Mouse (Mus musculus) liver, embryonic 14.5 days (tissue): ENCODE results near the gene Tac4. TPM values are rescaled to one million over a fixed set of nuclear protein-coding genes. Genes with fewer than 3 reads are reported as not detected.

ENCODE experiments used
- ATAC-seq: fragments of 200-750 bp; cut with Nextera tagmentation; 2 replicates; pipeline ENCODE4 v1.8.0; 2017; ENCODE audit warnings: moderate number of reproducible peaks, mild to moderate bottlenecking, moderate library complexity; ENCODE audit not compliant: insufficient read depth
- DNase-seq, 3 experiments: peaks; one replicate each; pipeline ENCODE4 v3.0.0-alpha.2; 2012 to 2013; ENCODE audit warnings: low read depth in 3 of 3, low spot score in 3 of 3
- H3K27ac ChIP-seq: fragments of 300-500 bp; sonication (generic); 2 replicates; pipeline ENCODE4 v1.5.1; 2014; ENCODE audit warnings: moderate library complexity, mild to moderate bottlenecking, control low read depth, inconsistent platforms
- H3K27me3 ChIP-seq: fragments of 300-500 bp; sonication (generic); 2 replicates; pipeline ENCODE4 v1.6.1; 2014; ENCODE audit warnings: mild to moderate bottlenecking, low read length, moderate library complexity; ENCODE audit not compliant: control insufficient read depth, insufficient read depth
- H3K36me3 ChIP-seq: fragments of 300-500 bp; sonication (generic); replicated peaks from 2 replicates; pipeline ENCODE4 v1.6.1; 2014; ENCODE audit warnings: low read depth; ENCODE audit not compliant: control insufficient read depth, insufficient read depth
- H3K4me1 ChIP-seq, 2 experiments: fragments of 200-500 bp in 1 of 2; fragments of 300-500 bp in 1 of 2; sonication (generic) in 1 of 2; replicated peaks; 2 replicates each; pipeline ENCODE4 v1.6.1; 2012 to 2014; ENCODE audit warnings: antibody characterized with exemption in 1 of 2, inconsistent platforms in 1 of 2, low read length in 1 of 2; ENCODE audit not compliant: control insufficient read depth in 2 of 2, insufficient read depth in 2 of 2
- H3K4me2 ChIP-seq: fragments of 300-500 bp; sonication (generic); 2 replicates; pipeline ENCODE4 v1.6.1; 2014; ENCODE audit warnings: low read depth, mild to moderate bottlenecking, control low read depth, moderate library complexity
- H3K4me3 ChIP-seq, 2 experiments: fragments of 200-500 bp in 1 of 2; fragments of 300-500 bp in 1 of 2; sonication (generic) in 1 of 2; 2 replicates each; pipeline ENCODE4 v1.5.1; 2012 to 2014; ENCODE audit warnings: low read depth in 2 of 2, low read length in 2 of 2, mild to moderate bottlenecking in 2 of 2, control low read depth in 1 of 2, inconsistent platforms in 1 of 2, moderate library complexity in 1 of 2; ENCODE audit not compliant: insufficient read depth in 1 of 2
- H3K9ac ChIP-seq: fragments of 300-500 bp; sonication (generic); replicated peaks from 2 replicates; pipeline ENCODE4 v1.6.1; 2014; ENCODE audit warnings: mild to moderate bottlenecking, control low read depth, moderate library complexity
- H3K9me3 ChIP-seq: fragments of 300-500 bp; sonication (generic); 2 replicates; pipeline ENCODE4 v1.6.1; 2016; ENCODE audit warnings: low read length, mixed read lengths; ENCODE audit not compliant: control insufficient read depth
- CTCF ChIP-seq: IDR thresholded peaks from 2 replicates; pipeline ENCODE4 v1.5.1; 2016; ENCODE audit warnings: antibody characterized with exemption, low read depth, control low read depth
- EP300 ChIP-seq: IDR thresholded peaks from 2 replicates; pipeline ENCODE4 v1.6.1; 2016; ENCODE audit warnings: antibody characterized with exemption, low read depth
- WGBS: fragments of 180-500 bp; shearing (Covaris S2); extraction: QIAGEN DNeasy Blood & Tissue Kit; methylation state at CpG from one replicate; pipeline ENCODE4 v1.1.7; 2014; ENCODE audit not compliant: insufficient replicate concordance; 5-methylcytosine and 5-hydroxymethylcytosine counted together
- polyA plus RNA-seq, 2 experiments: library from polyadenylated mRNA; depleted of rRNA in 1 of 2; stranded (reverse) in 1 of 2; unstranded in 1 of 2; fragments of >200 nt; fragmentation: Nextera tagmentation in 1 of 2; extraction: Ambion mirVana in 1 of 2; gene quantifications; 2 replicates each; pipeline versions ENCODE4 v1.2.1 to v1.2.3; 2012 to 2014

Tac4 gene
- polyA plus RNA-seq (2012; rRNA removed) (0.03 and 0.04 TPM in 2 replicates), polyA plus RNA-seq (2014; fragmentation: Nextera tagmentation; extraction: Ambion mirVana) (0.21 TPM in 1 of 2 replicates, not detected in the other)

DNA sequence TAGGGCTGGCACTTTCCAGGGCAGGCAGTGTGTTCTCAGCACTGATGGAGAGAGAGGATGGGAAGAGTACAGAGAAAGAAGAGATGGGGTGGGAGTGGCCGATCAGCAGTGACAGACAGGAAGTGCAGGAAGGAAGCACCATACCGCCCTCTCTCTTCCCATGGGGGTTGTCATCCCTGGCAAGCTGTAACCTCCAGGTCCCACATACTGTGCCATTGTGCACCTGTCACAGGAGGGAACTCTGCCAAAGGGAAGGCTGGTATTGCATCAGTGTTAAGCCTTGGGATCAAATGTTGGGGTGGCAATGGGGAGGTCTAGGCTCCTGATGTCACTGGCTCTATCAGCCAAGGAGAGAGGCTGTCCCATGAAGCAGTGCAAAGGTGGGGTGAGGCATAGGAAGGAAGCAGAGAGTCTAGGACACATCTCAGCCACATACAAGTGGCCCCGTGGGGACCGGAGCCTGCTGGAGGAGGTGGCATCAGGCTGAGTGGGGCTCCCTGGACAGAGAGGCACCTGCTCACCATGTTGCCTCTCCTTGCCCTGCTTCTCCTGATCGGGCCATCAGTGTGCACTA is at the start of gene Tac4:
Tac4 (plus strand) TSS at position 352 of the 574 bp plus-strand sequence.
- H3K36me3 ChIP-seq: no peaks in the 10 kb centered on the region
- H3K4me1 ChIP-seq: peaks cover 4 to 6% of the 10 kb centered on the region in 2 experiments; a peak in 2 of 4 replicates
- ATAC-seq (no peak), DNase-seq (no peak)
- H3K4me3 ChIP-seq: no peak within 1 kb of the TSS
- no peak for TF ChIP-seq EP300
- TF ChIP-seq CTCF: no peak
- no peak within 1 kb of the TSS for H3K9ac ChIP-seq
- no peak within 1 kb of the TSS for H3K4me2 ChIP-seq
- WGBS: 18% methylated on average over 5 of the region's 5 CpGs
- no peaks in the 10 kb centered on the region for H3K9me3 ChIP-seq
- H3K27me3 ChIP-seq: no peaks in the 10 kb centered on the region; the same call in 1 of the 2 replicates
- no peak within 1 kb of the TSS for H3K27ac ChIP-seq

DNA sequence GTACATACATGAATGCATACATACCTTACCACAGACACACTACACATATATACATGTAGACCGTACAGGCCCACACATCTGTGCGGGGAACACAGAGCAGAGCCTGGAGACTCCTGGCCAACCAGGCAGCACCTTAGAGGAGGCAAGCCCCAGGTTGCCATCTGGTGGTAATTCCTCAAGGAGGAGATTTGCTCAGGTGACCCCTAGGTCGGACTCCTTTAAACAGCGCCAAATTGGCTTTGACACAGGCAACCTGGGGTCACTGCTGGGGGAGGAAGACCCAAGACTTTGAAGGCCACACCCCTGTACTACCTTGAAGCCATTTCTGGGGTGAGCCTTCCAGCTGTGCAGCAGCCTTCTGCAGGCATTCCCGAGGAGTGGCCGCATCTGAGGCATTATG is 47.7 kb upstream of the Tac4 start:
- DNase-seq: no peak
- no peak overlapping the region for H3K9ac ChIP-seq
- H3K9me3 ChIP-seq: no peaks in the 10 kb centered on the region
- WGBS: 44% methylated on average over 6 of the region's 6 CpGs
- H3K36me3 ChIP-seq: no peaks in the 10 kb centered on the region
- H3K27ac ChIP-seq: no peak overlapping the region
- H3K4me2 ChIP-seq: no peak overlapping the region
- no peak for ATAC-seq
- H3K4me1 ChIP-seq: 0 out of 4 replicates have a peak, but pooled peaks cover 0 to 3% of the 10 kb centered on the region in 2 experiments
- no peaks in the 10 kb centered on the region for H3K27me3 ChIP-seq
- TF ChIP-seq EP300: no peak
- TF ChIP-seq CTCF: no peak
- no peak overlapping the region for H3K4me3 ChIP-seq

DNA sequence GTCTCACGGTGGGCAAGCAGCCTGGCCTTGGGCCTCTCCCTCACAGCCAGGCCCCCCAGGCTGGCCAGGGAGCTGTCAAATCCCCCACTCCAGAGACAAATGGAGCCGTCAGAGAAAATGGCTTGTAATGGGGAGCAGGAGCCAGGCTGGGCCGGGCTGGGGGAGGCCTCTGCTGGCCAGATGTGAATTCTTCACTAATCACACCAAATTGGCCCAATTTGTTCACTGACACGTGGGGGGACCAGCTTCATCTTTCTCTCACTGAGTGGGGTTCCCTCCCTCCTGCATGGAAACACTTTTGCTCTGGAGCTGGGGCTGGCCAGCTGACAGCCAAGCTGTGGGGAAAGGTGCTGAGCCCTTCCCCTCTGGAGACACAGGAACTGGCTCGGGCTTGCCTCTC is 47.0 kb upstream of the Tac4 start:
- ATAC-seq (no peak), DNase-seq (no peak)
- Histone ChIP-seq H3K4me3 (no peak overlapping the region), H3K4me1 (0 out of 4 replicates have a peak, but pooled peaks cover 0 to 3% of the 10 kb centered on the region in 2 experiments), H3K27ac (no peak overlapping the region), H3K9ac (no peak overlapping the region), H3K27me3 (no peaks in the 10 kb centered on the region), H3K4me2 (no peak overlapping the region), H3K36me3 (no peaks in the 10 kb centered on the region), H3K9me3 (no peaks in the 10 kb centered on the region)
- WGBS: 27% methylated on average over 5 of the region's 5 CpGs
- TF ChIP-seq CTCF (no peak), EP300 (no peak)

DNA sequence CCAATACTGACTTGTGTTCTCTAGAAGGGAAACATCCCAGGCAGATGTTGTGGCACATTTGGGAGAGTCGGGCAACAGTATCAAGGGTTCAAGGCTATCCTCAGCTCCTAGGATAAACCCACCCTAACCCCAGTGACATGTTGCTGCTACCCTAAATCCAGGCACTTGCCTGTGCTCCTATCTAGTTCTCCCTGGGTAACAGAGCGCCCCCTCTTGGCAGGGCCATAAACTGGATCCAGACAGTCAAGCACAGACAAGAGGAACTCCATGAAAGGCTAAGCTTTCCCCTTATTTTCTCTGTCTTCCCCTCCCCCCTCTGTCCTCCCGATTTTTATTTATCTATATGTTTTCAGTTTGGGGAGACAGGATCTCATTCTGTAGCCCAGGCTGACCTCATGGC is 45.1 kb upstream of the Tac4 start:
- DNase-seq: no peak
- Histone ChIP-seq H3K4me2 (no peak overlapping the region), H3K36me3 (no peaks in the 10 kb centered on the region), H3K4me3 (no peak overlapping the region), H3K27me3 (no peaks in the 10 kb centered on the region), H3K9me3 (no peaks in the 10 kb centered on the region), H3K9ac (no peak overlapping the region), H3K4me1 (0 out of 4 replicates have a peak, but pooled peaks cover 0 to under 1% of the 10 kb centered on the region in 2 experiments), H3K27ac (no peak overlapping the region)
- TF ChIP-seq EP300: no peak
- TF ChIP-seq CTCF: peak; percentile 47
- 36% methylated on average over 3 of the region's 3 CpGs for WGBS
- ATAC-seq: no peak

DNA sequence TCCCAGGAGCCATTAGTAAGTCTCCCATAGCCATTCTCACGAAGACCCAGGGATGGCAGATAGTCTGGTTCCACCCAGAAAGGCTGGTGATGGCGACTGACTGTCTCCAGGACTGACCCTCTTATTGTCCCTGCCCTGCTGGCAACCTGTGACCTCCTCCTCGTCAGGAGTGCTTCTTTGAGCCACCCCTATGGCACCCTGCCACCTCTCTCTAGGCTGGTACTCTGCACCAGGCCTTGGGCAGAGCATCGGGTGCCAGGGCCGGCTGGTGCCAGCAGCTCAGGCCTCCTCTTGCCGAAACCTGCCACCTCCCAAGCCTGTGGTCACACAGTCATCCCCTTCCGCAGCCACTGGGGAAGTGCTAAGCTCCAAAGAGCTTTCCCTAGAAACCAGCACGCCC is 42.2 kb upstream of the Tac4 start:
- DNase-seq: no peak
- 53% methylated on average over 8 of the region's 8 CpGs for WGBS
- Histone ChIP-seq H3K36me3 (no peaks in the 10 kb centered on the region), H3K4me3 (no peak overlapping the region), H3K9ac (no peak overlapping the region), H3K27ac (no peak overlapping the region), H3K4me2 (no peak overlapping the region), H3K27me3 (peaks cover 21% of the 10 kb centered on the region), H3K9me3 (no peaks in the 10 kb centered on the region), H3K4me1 (no peaks in the 10 kb centered on the region)
- no peak for TF ChIP-seq CTCF
- TF ChIP-seq EP300: no peak
- no peak for ATAC-seq
